Mouse (Mus musculus): Measurements from ENCODE around the gene Mbd3l1. TPM values are rescaled to one million over a fixed set of nuclear protein-coding genes. Genes with fewer than 3 reads are reported as not detected.

Mbd3l1 gene
- not detected for total RNA-seq (2023)

DNA sequence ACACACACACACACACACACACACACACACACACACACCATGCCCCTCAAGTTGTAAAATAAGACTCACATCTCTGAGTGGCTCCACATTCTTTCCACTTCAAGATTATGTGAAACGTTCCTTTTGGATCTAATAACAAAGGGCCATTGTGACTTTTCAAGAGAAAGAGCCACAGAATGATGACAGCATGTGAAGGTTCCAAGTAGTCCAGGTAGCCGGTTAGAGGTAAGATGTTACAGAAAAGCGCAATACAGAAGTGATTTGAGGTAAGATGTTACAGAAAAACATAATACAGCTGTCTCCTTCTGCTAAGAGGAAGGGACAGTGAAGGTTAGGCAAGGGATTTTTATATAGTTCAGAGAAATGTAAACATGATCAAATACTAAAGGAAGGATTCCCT is at the start of gene Mbd3l1, which contains the start of gene Zfp558:
Gene Mbd3l1, plus strand, starts transcription at position 192 of the 400 bp plus-strand sequence.
Gene Zfp558, minus strand, starts transcription at position 101 of the 400 bp plus-strand sequence.

GRCm38 (mm10) chr9:18430354-18430753 is 47.8 kb upstream of the Mbd3l1 start, which contains the start of gene Mbd3l2:
Gene Mbd3l2, plus strand, starts transcription at chr9:18430654.

Other genes starting within 250 kb of the Mbd3l1 start
- 10 to 100 TPM; 49.7 to 50.9 TPM for gene Chordc1, start 186.2 kb upstream of the Mbd3l1 start, total RNA-seq (2023)
- gene Naalad2, start 75.4 kb upstream of the Mbd3l1 start, total RNA-seq (2023): not detected
- gene Ubtfl1, start 73.9 kb upstream of the Mbd3l1 start, total RNA-seq (2023): not detected
- gene Mbd3l2, start 47.7 kb upstream of the Mbd3l1 start, total RNA-seq (2023): not detected
- under 1 TPM in 1 of 2 experiments, not detected in 1; 0.76 TPM for gene Zfp558, start 91 bp upstream of the Mbd3l1 start, total RNA-seq (2023)
- gene Muc16, start 196.2 kb downstream of the Mbd3l1 start, total RNA-seq (2023): under 1 TPM; 0.39 to 0.68 TPM

Data from monocyte, adult 59 days (primary cell).